Mouse (Mus musculus) kidney, embryonic 14.5 days (tissue): ENCODE data around the gene Dapk2. TPM values are rescaled to one million over a fixed set of nuclear protein-coding genes. Genes with fewer than 3 reads are reported as not detected.
A peak's percentile ranks its signal among the peaks of the same experiment; 100 is the strongest.

Experiments used
- ATAC-seq: fragments of 200-750 bp; cut with Nextera tagmentation; 2 replicates; pipeline ENCODE4 v1.8.0; 2017; ENCODE audit warnings: moderate number of reproducible peaks, mild to moderate bottlenecking, moderate TSS enrichment, moderate library complexity; ENCODE audit not compliant: low FRiP score, low TSS enrichment
- H3K27ac ChIP-seq: fragments of 300-500 bp; sonication (generic); 2 replicates; pipeline ENCODE4 v1.5.1; 2014; ENCODE audit warnings: low read depth, mild to moderate bottlenecking, low read length, moderate library complexity, mixed read lengths
- H3K27me3 ChIP-seq: fragments of 300-500 bp; sonication (generic); 2 replicates; pipeline ENCODE4 v1.6.1; 2014; ENCODE audit warnings: mild to moderate bottlenecking, low read length; ENCODE audit not compliant: control insufficient read depth, insufficient read depth
- H3K36me3 ChIP-seq: fragments of 300-500 bp; sonication (generic); 2 replicates; pipeline ENCODE4 v1.6.1; 2014; ENCODE audit warnings: low read length, mixed read lengths; ENCODE audit not compliant: control insufficient read depth, insufficient read depth
- H3K4me1 ChIP-seq: fragments of 300-500 bp; sonication (generic); 2 replicates; pipeline ENCODE4 v1.6.1; 2014; ENCODE audit warnings: low read length, mixed read lengths; ENCODE audit not compliant: control insufficient read depth, insufficient read depth
- H3K4me2 ChIP-seq: fragments of 300-500 bp; sonication (generic); replicated peaks from 2 replicates; pipeline ENCODE4 v1.6.1; 2014; ENCODE audit warnings: low read depth, mild to moderate bottlenecking, low read length
- H3K4me3 ChIP-seq: fragments of 300-500 bp; sonication (generic); 2 replicates; pipeline ENCODE4 v1.5.1; 2014; ENCODE audit warnings: mild to moderate bottlenecking, low read length
- H3K9ac ChIP-seq: fragments of 300-500 bp; sonication (generic); 2 replicates; pipeline ENCODE4 v1.6.1; 2014; ENCODE audit warnings: low read depth, mild to moderate bottlenecking, low read length, moderate library complexity
- H3K9me3 ChIP-seq: fragments of 300-500 bp; sonication (generic); 2 replicates; pipeline ENCODE4 v1.6.1; 2016; ENCODE audit warnings: low read length; ENCODE audit not compliant: control insufficient read depth
- WGBS: fragments of 180-500 bp; shearing (Covaris S2); extraction: QIAGEN DNeasy Blood & Tissue Kit; methylation state at CpG from one replicate; pipeline ENCODE4 v1.1.7; 2014; 5-methylcytosine and 5-hydroxymethylcytosine counted together
- polyA plus RNA-seq: library from polyadenylated mRNA; unstranded; fragments of >200 nt; fragmentation: Nextera tagmentation; extraction: Ambion mirVana; gene quantifications from 2 replicates; pipeline ENCODE4 v1.2.1, GENCODE M21; 2014

Dapk2 gene
- 3.3 and 4.2 TPM in 2 replicates for polyA plus RNA-seq

DNA sequence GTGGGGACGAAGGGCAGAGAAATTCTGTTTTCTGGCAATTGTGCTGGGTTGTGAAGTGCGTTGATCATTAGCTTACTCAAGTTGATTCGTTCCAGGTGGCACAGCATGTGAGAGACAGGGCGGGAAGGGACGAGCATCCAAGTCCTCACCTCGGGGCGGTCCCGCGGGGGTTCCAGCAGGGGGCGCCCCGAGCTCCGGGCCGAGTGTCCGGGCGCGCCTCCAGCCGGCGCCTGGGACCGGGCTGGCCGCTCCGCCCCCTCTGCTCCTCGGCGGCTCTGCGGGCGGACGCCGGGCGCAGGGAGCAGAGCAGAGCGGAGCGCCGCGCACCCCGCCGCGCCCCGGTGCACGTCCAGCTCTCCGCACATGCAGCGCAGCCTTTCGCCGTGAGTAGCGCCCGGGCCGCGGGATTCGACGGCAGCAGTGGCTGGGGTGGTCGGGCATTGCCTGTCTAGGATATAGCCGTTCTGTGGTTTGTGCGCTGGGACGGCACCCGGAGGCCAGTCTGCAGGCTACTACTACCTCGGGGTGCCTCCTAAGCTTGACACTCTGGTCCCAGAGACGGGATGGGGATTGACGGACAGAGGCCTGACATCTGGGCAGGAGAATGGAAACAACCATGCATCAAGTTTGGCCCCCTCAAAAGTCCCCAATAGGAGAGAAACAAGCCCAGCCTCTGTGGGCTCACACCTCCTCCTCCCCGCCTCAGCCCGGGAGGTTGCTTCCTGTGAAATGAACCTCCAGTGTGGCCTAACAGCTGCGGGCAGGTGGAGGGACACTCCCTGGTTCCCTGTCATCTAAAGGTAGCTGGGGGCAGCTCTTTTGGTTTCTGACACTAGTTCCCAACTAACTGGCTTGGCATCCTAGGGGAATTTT, at the start of gene Dapk2:
Gene Dapk2, plus strand, starts transcription at position 266 of the 873 bp plus-strand sequence.
- no peaks in the 10 kb centered on the region for H3K36me3 ChIP-seq
- 0 out of 2 replicates have a peak, but pooled peaks cover 4% of the 10 kb centered on the region for H3K4me1 ChIP-seq
- H3K4me3 ChIP-seq, result peak within 1 kb of the TSS; percentile 46
- no peaks in the 10 kb centered on the region for H3K9me3 ChIP-seq
- H3K4me2 ChIP-seq, result peak within 1 kb of the TSS; percentile 75
- WGBS, result 2% methylated on average over 57 of the region's 58 CpGs
- no peak within 1 kb of the TSS for H3K27ac ChIP-seq
- peak within 1 kb of the TSS; percentile 48 for H3K9ac ChIP-seq
- peak; percentile 90 for ATAC-seq
- peaks cover 9% of the 10 kb centered on the region; the same call in 1 of the 2 replicates for H3K27me3 ChIP-seq

DNA sequence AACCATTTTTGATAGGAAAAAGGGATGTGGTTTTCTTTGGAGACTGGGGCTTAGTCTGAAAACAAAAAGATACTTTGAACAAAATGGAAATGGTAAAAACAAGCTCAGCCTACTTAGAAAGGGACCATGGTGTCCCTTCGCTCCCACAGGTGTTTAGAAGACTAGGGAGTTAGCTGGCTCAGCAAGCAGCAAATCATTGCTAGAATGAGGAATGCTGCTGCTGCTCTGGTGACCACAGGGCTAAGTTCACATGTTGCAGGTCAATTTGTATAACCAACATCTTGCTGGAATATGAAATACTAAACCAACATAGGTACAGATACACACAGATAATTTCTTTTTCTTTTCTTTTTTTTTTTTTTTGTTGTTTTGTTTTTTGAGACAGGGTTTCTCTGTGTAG, 48.4 kb upstream of the Dapk2 start:
- Histone ChIP-seq H3K9ac (no peak overlapping the region), H3K27ac (no peak overlapping the region), H3K9me3 (no peaks in the 10 kb centered on the region), H3K27me3 (no peaks in the 10 kb centered on the region), H3K36me3 (peaks cover 47% of the 10 kb centered on the region), H3K4me1 (no peaks in the 10 kb centered on the region), H3K4me3 (no peak overlapping the region), H3K4me2 (no peak overlapping the region)
- ATAC-seq, result no peak
- WGBS, result 97% methylated on average over 1 of the region's 1 CpGs

DNA sequence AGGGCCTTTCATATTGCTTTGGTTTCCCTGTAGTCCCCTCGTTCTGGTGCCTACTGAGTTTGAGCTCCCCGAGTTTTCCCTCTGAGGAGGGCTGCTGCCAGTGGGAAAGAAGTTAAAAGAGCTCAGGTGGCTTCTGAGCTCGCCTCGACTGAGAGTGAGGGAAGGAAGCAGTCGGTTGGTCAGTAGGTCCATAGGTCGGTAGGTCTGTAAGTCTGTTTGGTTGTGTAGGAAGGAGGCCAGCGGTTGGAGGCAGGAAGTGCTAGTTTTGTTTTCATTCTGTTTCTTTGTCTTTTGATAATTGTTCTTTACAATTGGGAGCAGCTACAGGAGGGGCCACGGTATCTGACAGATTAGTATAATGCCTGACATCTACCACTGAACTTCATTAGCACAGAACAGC, 47.9 kb upstream of the Dapk2 start:
- no peak overlapping the region for H3K9ac ChIP-seq
- H3K4me1 ChIP-seq, result no peaks in the 10 kb centered on the region
- WGBS, result 75% methylated on average over 8 of the region's 8 CpGs
- no peak overlapping the region for H3K27ac ChIP-seq
- no peak for ATAC-seq
- H3K4me2 ChIP-seq, result no peak overlapping the region
- no peak overlapping the region for H3K4me3 ChIP-seq
- H3K27me3 ChIP-seq, result no peaks in the 10 kb centered on the region
- peaks cover 44% of the 10 kb centered on the region for H3K36me3 ChIP-seq
- no peaks in the 10 kb centered on the region for H3K9me3 ChIP-seq

DNA sequence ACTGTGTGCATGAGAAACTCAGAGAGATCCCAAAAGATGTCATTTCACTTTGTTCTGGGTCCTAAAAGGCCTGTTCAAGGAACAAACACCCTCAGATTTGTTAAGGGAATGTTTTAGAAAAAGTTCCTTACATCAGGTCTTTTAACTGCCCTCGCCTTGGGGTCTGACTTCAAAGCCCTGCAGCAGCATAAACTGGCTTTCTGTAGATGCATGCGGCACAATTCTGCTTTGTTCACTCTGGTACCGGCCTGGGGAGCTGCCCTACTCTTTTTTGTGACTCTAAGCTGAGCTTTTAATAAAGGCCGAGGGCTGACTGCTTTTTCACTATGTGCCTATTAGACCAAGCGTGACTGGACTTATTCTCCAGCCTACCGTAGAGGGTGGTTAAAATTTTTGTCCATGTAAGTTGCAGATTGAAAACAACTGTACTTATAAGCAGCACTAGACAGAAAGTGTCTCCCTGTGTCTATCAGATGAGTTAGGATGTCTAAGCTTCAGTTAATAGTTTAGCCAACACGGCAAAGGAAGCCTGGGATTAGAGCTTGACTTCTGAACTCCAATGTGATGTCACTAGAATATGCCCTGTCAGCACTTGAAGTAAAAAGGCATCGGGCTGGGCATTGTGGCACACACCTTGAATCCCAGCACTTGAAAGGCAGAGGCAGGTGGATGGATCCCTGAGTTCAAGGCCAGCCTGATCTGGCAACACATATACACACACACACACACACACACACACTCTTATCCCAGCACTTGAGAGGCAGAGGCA, 47.2 kb upstream of the Dapk2 start:
- ATAC-seq, result no peak
- 77% methylated on average over 8 of the region's 8 CpGs for WGBS
- Histone ChIP-seq H3K4me3 (no peak overlapping the region), H3K27me3 (no peaks in the 10 kb centered on the region), H3K4me2 (no peak overlapping the region), H3K4me1 (no peaks in the 10 kb centered on the region), H3K9me3 (no peaks in the 10 kb centered on the region), H3K36me3 (peaks cover 43% of the 10 kb centered on the region), H3K9ac (no peak overlapping the region), H3K27ac (no peak overlapping the region)

DNA sequence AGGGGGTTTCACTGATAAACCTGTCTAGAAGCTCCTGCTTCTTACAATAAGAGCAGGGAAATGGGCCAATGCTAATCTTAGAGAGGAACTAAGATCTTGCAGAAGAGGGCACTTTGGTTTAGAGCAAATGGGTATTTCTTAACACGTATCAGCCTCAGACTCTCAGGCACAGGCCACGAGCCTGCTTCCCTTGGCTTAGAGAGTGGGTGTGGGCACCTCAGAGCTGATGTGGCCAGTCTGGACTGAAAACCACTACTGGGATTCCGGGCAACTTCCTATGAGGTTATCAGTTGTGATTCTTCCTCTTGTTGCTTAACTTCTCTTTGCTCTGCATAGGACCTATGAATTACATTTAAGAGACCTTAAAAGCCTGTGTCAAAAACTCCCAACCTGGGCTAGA, 43.7 kb upstream of the Dapk2 start:
- no peaks in the 10 kb centered on the region for H3K4me1 ChIP-seq
- no peak overlapping the region for H3K27ac ChIP-seq
- no peak overlapping the region for H3K9ac ChIP-seq
- WGBS, result 93% methylated on average over 3 of the region's 3 CpGs
- H3K4me3 ChIP-seq, result no peak overlapping the region
- H3K4me2 ChIP-seq, result no peak overlapping the region
- no peaks in the 10 kb centered on the region for H3K9me3 ChIP-seq
- ATAC-seq, result no peak
- H3K36me3 ChIP-seq, result peaks cover 19% of the 10 kb centered on the region
- H3K27me3 ChIP-seq, result no peaks in the 10 kb centered on the region

DNA sequence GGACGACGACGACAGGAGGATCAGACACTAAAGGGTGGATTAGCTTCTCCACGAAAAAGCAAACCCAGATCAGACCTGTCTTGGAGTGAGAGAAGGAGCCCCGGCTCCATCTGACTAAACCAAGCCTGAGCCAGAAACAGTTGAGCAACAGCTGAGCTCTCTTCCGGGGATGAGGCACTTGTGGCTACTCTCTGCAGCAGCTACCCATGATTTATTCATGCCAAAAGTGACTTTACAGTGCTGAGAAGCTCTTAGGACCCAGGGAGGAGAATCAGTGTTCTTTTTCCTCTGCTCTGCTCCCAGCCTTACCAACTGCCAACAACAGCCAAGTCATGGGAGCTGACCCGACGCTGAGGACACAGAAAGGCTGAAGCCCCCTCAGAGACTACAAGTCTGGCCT, 41.1 kb upstream of the Dapk2 start:
- Histone ChIP-seq H3K27ac (no peak overlapping the region), H3K27me3 (no peaks in the 10 kb centered on the region), H3K4me3 (no peak overlapping the region), H3K4me2 (no peak overlapping the region), H3K36me3 (peaks cover 16% of the 10 kb centered on the region; the same call in 1 of the 2 replicates), H3K9ac (no peak overlapping the region), H3K9me3 (no peaks in the 10 kb centered on the region), H3K4me1 (no peaks in the 10 kb centered on the region)
- ATAC-seq, result no peak
- 60% methylated on average over 8 of the region's 8 CpGs for WGBS

DNA sequence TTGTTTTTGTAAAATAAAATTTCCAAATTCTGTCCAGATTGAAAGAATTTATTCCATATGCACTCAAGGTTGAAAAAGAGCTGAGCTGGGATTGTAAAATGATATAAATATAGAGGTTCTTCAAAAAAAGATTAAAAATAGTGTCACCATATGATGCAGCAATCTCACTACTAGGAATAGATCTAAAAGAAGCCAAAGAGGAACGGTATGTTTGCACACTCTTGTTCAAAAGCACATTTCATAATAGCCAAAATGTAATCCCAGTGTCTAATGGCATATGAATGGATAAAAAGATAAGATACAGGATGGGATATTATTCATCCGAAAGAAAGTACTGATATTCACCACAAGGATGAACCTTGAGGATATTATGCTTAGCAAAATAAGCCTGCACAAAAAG, 38.5 kb upstream of the Dapk2 start:
- peaks cover 5% of the 10 kb centered on the region; the same call in 1 of the 2 replicates for H3K36me3 ChIP-seq
- no peaks in the 10 kb centered on the region for H3K9me3 ChIP-seq
- no peak overlapping the region for H3K27ac ChIP-seq
- peaks cover 5% of the 10 kb centered on the region for H3K4me1 ChIP-seq
- 94% methylated on average over 2 of the region's 2 CpGs for WGBS
- no peak overlapping the region for H3K4me3 ChIP-seq
- no peak for ATAC-seq
- no peak overlapping the region for H3K9ac ChIP-seq
- no peaks in the 10 kb centered on the region for H3K27me3 ChIP-seq
- H3K4me2 ChIP-seq, result no peak overlapping the region

DNA sequence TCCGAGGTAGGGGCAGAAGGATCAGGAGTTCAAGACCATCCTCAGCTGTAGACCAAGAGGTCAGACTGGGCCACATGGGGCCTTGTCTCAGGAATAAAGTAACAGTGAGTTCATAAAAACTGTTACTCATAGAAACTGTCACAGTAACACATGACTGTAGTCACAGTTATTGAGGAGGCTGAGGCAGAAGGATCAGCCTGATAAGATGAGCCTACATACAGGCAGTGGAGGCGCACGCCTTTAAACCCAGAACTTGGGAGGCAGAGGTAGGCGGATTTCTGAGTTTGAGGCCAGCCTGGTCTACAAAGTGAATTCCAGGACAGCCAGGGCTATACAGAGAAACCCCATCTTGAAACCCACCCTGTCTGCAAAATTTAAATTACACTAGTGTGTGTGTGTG, 37.9 kb upstream of the Dapk2 start:
- ATAC-seq, result no peak
- H3K36me3 ChIP-seq, result peaks cover 4% of the 10 kb centered on the region; the same call in 1 of the 2 replicates
- WGBS, result 92% methylated on average over 4 of the region's 4 CpGs
- H3K4me2 ChIP-seq, result no peak overlapping the region
- H3K9ac ChIP-seq, result no peak overlapping the region
- no peaks in the 10 kb centered on the region for H3K27me3 ChIP-seq
- peaks cover 5% of the 10 kb centered on the region for H3K4me1 ChIP-seq
- H3K4me3 ChIP-seq, result no peak overlapping the region
- H3K27ac ChIP-seq, result no peak overlapping the region
- H3K9me3 ChIP-seq, result no peaks in the 10 kb centered on the region

DNA sequence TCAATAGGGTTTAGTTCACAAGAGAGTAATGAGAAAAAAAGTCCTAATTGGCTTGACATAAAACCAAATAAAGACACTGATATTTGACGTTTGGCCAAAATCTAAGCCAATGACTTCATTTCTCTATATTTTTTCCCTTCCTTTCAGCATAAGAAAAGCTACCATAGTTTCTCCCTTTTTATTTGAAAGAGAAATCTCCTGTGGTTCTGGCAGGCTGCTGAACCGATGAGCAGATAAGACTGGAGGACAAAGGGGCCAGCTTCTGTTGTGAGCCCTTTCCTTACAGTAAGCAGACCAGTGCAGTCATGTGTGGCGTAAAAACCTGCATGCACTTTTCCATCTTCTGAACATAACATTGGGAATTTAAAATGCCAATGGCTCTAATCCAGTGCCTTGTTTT, 37.1 kb upstream of the Dapk2 start:
- WGBS, result 82% methylated on average over 3 of the region's 3 CpGs
- Histone ChIP-seq H3K9ac (no peak overlapping the region), H3K27me3 (no peaks in the 10 kb centered on the region), H3K4me3 (no peak overlapping the region), H3K36me3 (no peaks in the 10 kb centered on the region), H3K9me3 (no peaks in the 10 kb centered on the region), H3K4me1 (peaks cover 10% of the 10 kb centered on the region), H3K4me2 (no peak overlapping the region), H3K27ac (no peak overlapping the region)
- ATAC-seq, result no peak
